ENCODE assay signal across 8 mouse cellular contexts in genomic region chr11:116018106-116018505, GRCm38 (mm10). TPM values are rescaled to one million over a fixed set of nuclear protein-coding genes. Genes with fewer than 3 reads are reported as not detected.
A peak's percentile ranks its signal among the peaks of the same experiment; 100 is the strongest.
DNase-seq lines count a peak whose midpoint lies in the region; ATAC-seq and TF ChIP-seq lines count a peak whose summit lies in the region.

No protein-coding gene starts in this region.

- peaks cover 2% of the 10 kb centered on the region for H3K4me1 ChIP-seq in heart, adult 2 months (ENCODE audit: control insufficient read depth, insufficient read depth, low read length)
- H3K4me1 ChIP-seq in CH12.LX (ENCODE audit: control insufficient read depth in 1 of 2, insufficient read depth in 2 of 2) = peaks cover 2 to 29% of the 10 kb centered on the region in 2 experiments; a peak in 3 of 4 replicates
- H3K4me1 ChIP-seq in kidney, embryonic 14.5 days (ENCODE audit: control insufficient read depth, insufficient read depth, low read length) = no peaks in the 10 kb centered on the region
- peaks cover 44% of the 10 kb centered on the region for H3K4me1 ChIP-seq in megakaryocyte, embryonic 14.5 days

- no peaks in the 10 kb centered on the region for H3K27me3 ChIP-seq in heart, adult 2 months (ENCODE audit: control insufficient read depth, insufficient read depth, low read length)
- no peaks in the 10 kb centered on the region for H3K27me3 ChIP-seq in CH12.LX (replicated peaks)
- H3K27me3 ChIP-seq in kidney, embryonic 14.5 days (ENCODE audit: control insufficient read depth, insufficient read depth, low read length) = no peaks in the 10 kb centered on the region
- no peaks in the 10 kb centered on the region for H3K27me3 ChIP-seq in megakaryocyte, embryonic 14.5 days (replicated peaks)

- no peak overlapping the region for H3K27ac ChIP-seq in heart, adult 2 months
- H3K27ac ChIP-seq in CH12.LX (ENCODE audit: insufficient read depth, low read depth) = no peak overlapping the region
- no peak overlapping the region for H3K27ac ChIP-seq in kidney, embryonic 14.5 days (ENCODE audit: low read depth, low read length)

- TF ChIP-seq CTCF in heart, adult 2 months (IDR thresholded peaks at IDR 0.05) = peak; percentile 65
- TF ChIP-seq CTCF in CH12.LX (conservative IDR thresholded peaks at IDR 0.05 in 1 of 2, IDR thresholded peaks at IDR 0.05 in 1 of 2; ENCODE audit: low read depth in 2 of 2, low read length in 2 of 2) = peak; percentile 62 to 96

- TF ChIP-seq EP300 in heart, adult 2 months (IDR thresholded peaks at IDR 0.05; ENCODE audit: insufficient read depth, low read depth, low read length) = peak; percentile 69; the same call in 1 of the 2 replicates
- no peak for TF ChIP-seq EP300 in CH12.LX (IDR thresholded peaks at IDR 0.05; ENCODE audit: low read length)

- H3K79me2 ChIP-seq in heart, adult 2 months (replicated peaks; ENCODE audit: control insufficient read depth, insufficient read depth, low read length) = no peaks in the 10 kb centered on the region
- H3K79me2 ChIP-seq in CH12.LX (replicated peaks; ENCODE audit: control insufficient read depth, extremely low read depth, insufficient read depth, poor library complexity, severe bottlenecking) = no peaks in the 10 kb centered on the region; the same call in 1 of the 2 replicates

- TF ChIP-seq POLR2A in heart, adult 2 months (IDR thresholded peaks at IDR 0.05; ENCODE audit: insufficient read depth, low read depth, low read length) = no peak
- peak; percentile 22; the same call in 1 of the 2 replicates for TF ChIP-seq POLR2A in CH12.LX (IDR thresholded peaks at IDR 0.05; ENCODE audit: low read depth, low read length)

- WGBS in heart, adult 2 months = 39% methylated on average over 6 of the region's 6 CpGs
- WGBS in kidney, embryonic 14.5 days = 33% methylated on average over 6 of the region's 6 CpGs

- no peaks in the 10 kb centered on the region for H3K9me3 ChIP-seq in CH12.LX (replicated peaks; ENCODE audit: low read length)
- no peaks in the 10 kb centered on the region for H3K9me3 ChIP-seq in kidney, embryonic 14.5 days (ENCODE audit: control insufficient read depth, low read length)
- H3K9me3 ChIP-seq in megakaryocyte, embryonic 14.5 days = no peaks in the 10 kb centered on the region

- no peak overlapping the region for H3K9ac ChIP-seq in heart, adult 2 months (ENCODE audit: low read depth, low read length)
- no peak overlapping the region for H3K9ac ChIP-seq in CH12.LX (ENCODE audit: insufficient read depth, low read depth)
- H3K9ac ChIP-seq in kidney, embryonic 14.5 days (ENCODE audit: low read depth, low read length) = no peak overlapping the region

- H3K4me3 ChIP-seq in heart, adult 2 months = no peak overlapping the region
- H3K4me3 ChIP-seq in CH12.LX (replicated peaks in 1 of 3; ENCODE audit: low read depth in 2 of 3, low read length in 2 of 3, poor library complexity in 1 of 3) = no peak overlapping the region
- H3K4me3 ChIP-seq in kidney, embryonic 14.5 days (ENCODE audit: low read length) = no peak overlapping the region
- H3K4me3 ChIP-seq in megakaryocyte, embryonic 14.5 days (replicated peaks) = peak overlapping the region; percentile 59

- DNase-seq in heart, adult 2 months = no peak
- no peak for DNase-seq in heart, adult 8-10 months (ENCODE audit: low spot score)
- peak; percentile 74 for DNase-seq in CH12.LX (ENCODE audit: extremely low read depth)
- peak; percentile 79 for DNase-seq in cerebellum, adult 9-10 months
- DNase-seq in urinary bladder, postnatal 25 days (ENCODE audit: low spot score) = no peak
- DNase-seq in frontal cortex, postnatal 14 days (ENCODE audit: low spot score in 2 of 2) = no peak

- ATAC-seq in kidney, embryonic 14.5 days (ENCODE audit: low FRiP score, low TSS enrichment) = 0 out of 2 replicates have a peak, but pooled peaks have one; percentile 25

- dilution Hi-C loops in CH12.LX (cut with MboI; ENCODE audit: extremely low pct_ligation_motif_present, extremely low pct_unique_long_range_greater_than_20kb, low sequenced_read_pairs) = no loop called here

- intact Hi-C loops in heart, adult 2 months (cut with DNase I) = loop anchor here (5.0 kb wide), 1 partner anchor 81 kb away; no protein-coding TSS in a partner anchor

- in situ Hi-C loops in CH12.LX (cut with MboI; ENCODE audit: low pct_ligation_motif_present, low pct_unique_long_range_greater_than_20kb, low sequenced_read_pairs) = loop anchor here (25.0 kb wide), 1 partner anchor 406 kb away; the partner anchor contains the start of genes Gga3, Mif4gd and Mrps7

- H3K4me2 ChIP-seq in CH12.LX (ENCODE audit: insufficient read depth, low read depth, poor library complexity, severe bottlenecking) = no peak overlapping the region
- no peak overlapping the region for H3K4me2 ChIP-seq in kidney, embryonic 14.5 days (replicated peaks; ENCODE audit: low read depth, low read length)

- H3K36me3 ChIP-seq in heart, adult 2 months (ENCODE audit: control insufficient read depth, insufficient read depth, low read length) = peaks cover 15% of the 10 kb centered on the region
- H3K36me3 ChIP-seq in CH12.LX (replicated peaks in 1 of 2; ENCODE audit: control insufficient read depth in 1 of 2, insufficient read depth in 1 of 2, low read length in 1 of 2) = peaks cover 12 to 19% of the 10 kb centered on the region in 2 experiments
- peaks cover 15% of the 10 kb centered on the region; the same call in 1 of the 2 replicates for H3K36me3 ChIP-seq in kidney, embryonic 14.5 days (ENCODE audit: control insufficient read depth, insufficient read depth, low read length)
- H3K36me3 ChIP-seq in megakaryocyte, embryonic 14.5 days (replicated peaks; ENCODE audit: low read length) = peaks cover 19% of the 10 kb centered on the region

- TF ChIP-seq RAD21 in CH12.LX (IDR thresholded peaks at IDR 0.05; ENCODE audit: low read depth, low read length) = peak; percentile 95

TF ChIP-seq in CH12.LX, 34 proteins besides CTCF, POLR2A, EP300 and RAD21 (continues in another document):
- TF ChIP-seq NRF1 (IDR thresholded peaks at IDR 0.05; ENCODE audit: low read depth, low read length) = 0 out of 2 replicates have a peak, but pooled peaks have one; percentile 25
- TF ChIP-seq CHD2 (IDR thresholded peaks at IDR 0.05; ENCODE audit: low read length) = no peak
- no peak for TF ChIP-seq MEF2A (IDR thresholded peaks at IDR 0.05; ENCODE audit: borderline replicate concordance, low read depth, low read length)
- TF ChIP-seq SMC3 (IDR thresholded peaks at IDR 0.05; ENCODE audit: low read depth, low read length) = peak; percentile 78
- TF ChIP-seq IRF4 (IDR thresholded peaks at IDR 0.05; ENCODE audit: low read depth, low read length) = peak; percentile 46; the same call in 1 of the 2 replicates
- TF ChIP-seq MAZ (IDR thresholded peaks at IDR 0.05; ENCODE audit: low read depth, low read length) = no peak
- peak; percentile 63; the same call in 1 of the 2 replicates for TF ChIP-seq MYC (IDR thresholded peaks at IDR 0.05; ENCODE audit: low read depth, low read length)
- TF ChIP-seq USF1 (IDR thresholded peaks at IDR 0.05; ENCODE audit: low read depth, low read length) = no peak

RNA-seq across cellular contexts. Expression of gene Galk1, which starts 5.6 kb away (rescaled TPM):
- 10 to 100 TPM; 14.5 to 14.7 TPM for total RNA-seq in heart, adult 2 months (2021)
- 14.6 and 16.4 TPM in 2 replicates for polyA plus RNA-seq in heart, adult 2 months (2012; rRNA removed)
- 10 to 100 TPM; 12.5 to 16.0 (median 15.0) TPM for total RNA-seq in heart, adult 8-10 months (2022)
- total RNA-seq in CH12.LX (2012; rRNA removed) (340 and 413 TPM in 2 replicates), CH12.LX (2014; rRNA removed) (228 and 263 TPM in 2 replicates)
- 293 and 300 TPM in 2 replicates for polyA plus RNA-seq in CH12.LX (2012; ENCODE audit: insufficient read length, low read depth)
- polyA plus RNA-seq in kidney, embryonic 14.5 days (2014; fragmentation: Nextera tagmentation; extraction: Ambion mirVana) = 155 and 166 TPM in 2 replicates
- 197 and 238 TPM in 2 replicates for polyA plus RNA-seq in megakaryocyte, embryonic 14.5 days (2012; ENCODE audit: insufficient read depth, low replicate concordance)

RNA-seq across cellular contexts. Expression of gene H3f3b, which starts 9.7 kb away (rescaled TPM):
- 100 to 1,000 TPM; 105 to 128 TPM for total RNA-seq in heart, adult 2 months (2021)
- polyA plus RNA-seq in heart, adult 2 months (2012; rRNA removed) = 67.5 and 82.1 TPM in 2 replicates
- total RNA-seq in heart, adult 8-10 months (2022) = 100 to 1,000 TPM in 3 of 4 experiments, 10 to 100 TPM in 1; 92.7 to 141 (median 123) TPM
- total RNA-seq in CH12.LX (2012; rRNA removed) (340 and 455 TPM in 2 replicates), CH12.LX (2014; rRNA removed) (567 and 573 TPM in 2 replicates)
- 862 and 889 TPM in 2 replicates for polyA plus RNA-seq in CH12.LX (2012; ENCODE audit: insufficient read length, low read depth)
- polyA plus RNA-seq in kidney, embryonic 14.5 days (2014; fragmentation: Nextera tagmentation; extraction: Ambion mirVana) = 1,830 and 1,881 TPM in 2 replicates
- 819 and 908 TPM in 2 replicates for polyA plus RNA-seq in megakaryocyte, embryonic 14.5 days (2012; ENCODE audit: insufficient read depth, low replicate concordance)

RNA-seq across cellular contexts. Expression of gene Unk, which starts 12.0 kb away (rescaled TPM):
- total RNA-seq in heart, adult 2 months (2021) = 1 to 10 TPM; 7.1 to 7.9 TPM
- 16.5 and 20.4 TPM in 2 replicates for polyA plus RNA-seq in heart, adult 2 months (2012; rRNA removed)
- total RNA-seq in heart, adult 8-10 months (2022) = 1 to 10 TPM; 7.2 to 9.4 (median 7.8) TPM
- total RNA-seq in CH12.LX (2012; rRNA removed) = 22.2 and 24.7 TPM in 2 replicates
- 18.5 and 20.9 TPM in 2 replicates for total RNA-seq in CH12.LX (2014; rRNA removed)
- polyA plus RNA-seq in CH12.LX (2012; ENCODE audit: insufficient read length, low read depth) = 30.5 and 35.0 TPM in 2 replicates
- polyA plus RNA-seq in kidney, embryonic 14.5 days (2014; fragmentation: Nextera tagmentation; extraction: Ambion mirVana) = 24.4 and 37.2 TPM in 2 replicates
- polyA plus RNA-seq in megakaryocyte, embryonic 14.5 days (2012; ENCODE audit: insufficient read depth, low replicate concordance) = 18.8 and 53.4 TPM in 2 replicates

RNA-seq across cellular contexts. Expression of gene Itgb4, which starts 43.6 kb away (rescaled TPM):
- 1 to 10 TPM; 2.6 to 2.9 TPM for total RNA-seq in heart, adult 2 months (2021)
- 1.9 and 3.1 TPM in 2 replicates for polyA plus RNA-seq in heart, adult 2 months (2012; rRNA removed)
- 1 to 10 TPM; 2.3 to 3.1 (median 3.0) TPM for total RNA-seq in heart, adult 8-10 months (2022)
- 3.4 and 6.3 TPM in 2 replicates for total RNA-seq in CH12.LX (2012; rRNA removed)
- 0.09 and 0.42 TPM in 2 replicates for total RNA-seq in CH12.LX (2014; rRNA removed)
- polyA plus RNA-seq in CH12.LX (2012; ENCODE audit: insufficient read length, low read depth) = 0.59 and 0.91 TPM in 2 replicates
- 1.1 and 2.1 TPM in 2 replicates for polyA plus RNA-seq in kidney, embryonic 14.5 days (2014; fragmentation: Nextera tagmentation; extraction: Ambion mirVana)
- polyA plus RNA-seq in megakaryocyte, embryonic 14.5 days (2012; ENCODE audit: insufficient read depth, low replicate concordance) = 5.6 and 6.9 TPM in 2 replicates

RNA-seq across cellular contexts. Expression of gene Unc13d, which starts 59.7 kb away (rescaled TPM):
- 1 to 10 TPM in 1 of 2 experiments, under 1 TPM in 1; 0.55 to 1.5 TPM for total RNA-seq in heart, adult 2 months (2021)
- 1.1 and 1.7 TPM in 2 replicates for polyA plus RNA-seq in heart, adult 2 months (2012; rRNA removed)
- 1 to 10 TPM in 2 of 4 experiments, under 1 TPM in 2; 0.41 to 1.4 (median 0.83) TPM for total RNA-seq in heart, adult 8-10 months (2022)
- 12.2 and 14.0 TPM in 2 replicates for total RNA-seq in CH12.LX (2012; rRNA removed)
- 8.9 and 9.6 TPM in 2 replicates for total RNA-seq in CH12.LX (2014; rRNA removed)
- 15.7 and 16.8 TPM in 2 replicates for polyA plus RNA-seq in CH12.LX (2012; ENCODE audit: insufficient read length, low read depth)
- 1.3 and 1.5 TPM in 2 replicates for polyA plus RNA-seq in kidney, embryonic 14.5 days (2014; fragmentation: Nextera tagmentation; extraction: Ambion mirVana)
- polyA plus RNA-seq in megakaryocyte, embryonic 14.5 days (2012; ENCODE audit: insufficient read depth, low replicate concordance) = 221 and 384 TPM in 2 replicates

Comparison
In these comparisons a context has a peak if more than half of its experiments do, and no peak if none do; other contexts are left out.
1. DNase-seq: peak in CH12.LX (single experiment) and cerebellum, adult 9-10 months (single experiment); none in heart, adult 2 months (0 of 2), heart, adult 8-10 months (single experiment), urinary bladder, postnatal 25 days (single experiment) and frontal cortex, postnatal 14 days (0 of 2).